Mouse (Mus musculus) c-Kit-negative CD71-positive TER-119-positive erythroid progenitor cells, embryonic 14.5 days (primary cell): Measurements from ENCODE around the gene Prkcd.
"Not testable (repeated sequence)": the region's sequence is repeated elsewhere in the genome, so short reads cannot be mapped to it uniquely, and the experiment has no call there.

Experiments used
- DNase-seq: peaks from one replicate; pipeline ENCODE4 v3.0.0-alpha.2; 2013; ENCODE audit warnings: low read depth, low spot score

The Prkcd gene

DNA sequence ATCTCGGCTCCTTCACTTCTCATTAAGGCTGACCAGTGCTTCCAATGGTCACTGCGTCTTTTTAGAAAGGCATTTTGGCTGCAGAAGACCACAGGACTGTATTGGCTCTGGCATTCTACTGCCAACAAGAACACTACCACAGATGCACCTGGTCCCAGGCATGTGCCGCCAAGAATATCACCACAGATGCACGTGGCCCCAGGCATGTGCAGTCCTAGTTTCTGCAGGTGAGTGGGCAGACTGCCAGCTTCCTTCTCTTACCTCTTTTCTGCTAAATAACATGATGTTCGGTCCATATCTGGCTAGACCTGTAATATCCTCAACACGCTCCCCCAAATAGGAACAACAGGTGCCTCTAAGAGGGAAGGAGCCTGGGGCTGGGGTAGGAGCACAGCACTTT, 17.8 kb downstream of the Prkcd start:
- DNase-seq = no peak

DNA sequence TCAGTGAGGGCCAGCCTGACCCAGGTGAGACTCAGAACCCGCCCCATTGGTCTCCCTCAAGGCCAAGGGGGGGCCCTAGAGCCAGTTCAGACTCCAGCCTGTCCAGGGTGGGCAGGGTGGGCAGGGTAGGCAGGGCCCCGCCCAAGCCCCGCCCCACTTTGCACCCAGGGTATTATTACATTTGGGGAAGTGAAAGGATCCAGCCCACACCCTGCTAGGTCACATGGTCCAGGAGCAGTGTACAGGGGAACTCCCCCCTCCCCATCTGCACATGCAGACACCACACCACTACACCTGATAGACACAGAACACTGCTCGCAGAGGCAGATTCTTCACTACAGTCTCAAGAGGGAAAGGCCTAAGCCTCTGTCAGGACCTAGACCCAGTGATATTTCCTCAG, 18.3 kb downstream of the Prkcd start:
- DNase-seq = no peak

DNA sequence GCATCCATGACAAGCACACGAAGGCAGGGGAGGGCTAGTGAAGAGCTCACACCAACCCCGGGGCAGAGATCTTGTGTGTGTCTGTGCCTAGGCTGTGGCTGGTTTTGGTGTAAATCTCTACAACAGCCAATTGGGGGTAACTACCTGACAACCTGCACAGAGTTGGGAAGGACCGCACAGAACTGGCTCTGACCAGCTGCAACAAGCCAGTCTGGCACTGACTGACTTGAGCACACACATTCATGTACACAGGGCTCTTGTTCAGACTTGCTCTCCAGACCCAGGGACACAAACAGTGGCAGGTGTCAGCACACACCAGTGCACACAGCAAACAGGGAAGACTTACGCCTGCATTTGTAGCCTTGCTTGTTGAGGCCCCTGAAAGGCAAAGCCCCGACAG, 19.2 kb downstream of the Prkcd start:
- DNase-seq = no peak

DNA sequence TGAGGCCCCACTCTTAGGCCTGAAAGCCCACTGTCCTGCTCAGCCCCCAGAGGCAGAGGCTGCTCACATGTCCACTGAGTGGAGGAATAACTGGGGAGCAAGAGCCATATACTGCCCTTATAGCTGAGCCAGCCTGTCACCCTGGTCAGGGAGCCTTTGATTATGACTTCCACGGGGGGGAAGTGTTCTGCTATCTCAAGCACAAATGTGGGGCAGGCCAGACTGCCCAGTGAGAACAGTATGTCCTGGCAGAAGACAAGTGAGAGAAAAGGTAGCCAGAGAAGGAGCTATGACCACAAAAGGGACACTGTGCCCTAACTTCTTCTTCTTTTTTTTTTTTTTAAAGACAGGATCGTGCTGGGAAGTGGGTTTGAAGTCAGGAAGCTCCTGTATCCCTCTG, 28.9 kb downstream of the Prkcd start:
- no peak for DNase-seq

DNA sequence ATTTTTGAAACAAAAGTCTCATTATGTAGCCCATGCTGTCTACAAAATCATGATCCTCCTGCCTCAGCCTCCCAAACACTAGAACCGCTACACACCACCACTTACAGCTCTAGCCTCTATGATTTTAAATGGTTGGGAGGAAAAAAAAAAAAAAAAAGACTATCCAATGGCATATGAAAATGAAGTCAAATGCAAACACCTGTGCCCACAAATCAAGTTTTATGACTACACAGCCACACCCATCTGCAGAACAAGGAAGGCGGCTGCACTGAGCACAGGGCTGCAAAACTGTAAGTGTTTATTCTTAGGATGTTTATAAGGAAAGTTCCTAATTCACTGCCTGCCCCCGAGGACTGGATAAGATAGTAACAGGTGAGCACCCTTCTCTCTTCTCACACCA, 29.6 kb downstream of the Prkcd start:
- no peak for DNase-seq

DNA sequence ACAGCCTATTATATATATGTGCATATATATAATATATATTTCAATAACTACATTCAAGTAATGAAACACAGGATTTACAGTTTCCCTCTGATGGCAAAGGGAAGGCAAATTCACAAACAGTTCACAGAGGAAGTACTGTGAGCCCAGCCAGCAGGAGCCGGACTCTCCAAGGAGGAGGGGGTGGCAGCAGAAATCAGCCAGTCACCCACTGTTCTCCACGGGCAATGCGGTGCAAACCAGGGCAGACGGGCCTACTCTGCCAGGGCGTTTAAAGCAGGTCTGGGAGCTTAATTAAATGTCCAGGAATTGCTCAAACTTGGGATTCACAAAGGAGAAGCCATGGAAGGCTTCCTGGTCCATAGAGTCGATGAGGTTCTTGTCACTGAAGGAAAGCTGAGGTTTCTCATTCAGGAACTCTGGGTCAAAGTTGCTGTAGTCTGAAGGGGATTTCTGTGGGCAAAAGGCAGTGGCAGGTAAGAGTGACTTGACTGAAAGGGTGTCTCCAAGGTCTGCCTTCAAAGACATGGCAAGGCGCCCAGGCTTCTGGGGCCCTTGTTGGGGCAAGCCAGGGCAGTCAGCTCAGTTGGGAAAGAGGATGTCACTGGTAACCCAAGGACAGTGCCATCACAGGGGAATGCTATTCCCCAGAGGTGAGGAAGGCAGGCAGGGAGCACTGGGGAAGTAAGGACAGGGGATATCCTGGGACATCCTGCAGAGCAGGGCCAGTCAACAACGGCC, 30.3 kb downstream of the Prkcd start:
- no peak for DNase-seq

DNA sequence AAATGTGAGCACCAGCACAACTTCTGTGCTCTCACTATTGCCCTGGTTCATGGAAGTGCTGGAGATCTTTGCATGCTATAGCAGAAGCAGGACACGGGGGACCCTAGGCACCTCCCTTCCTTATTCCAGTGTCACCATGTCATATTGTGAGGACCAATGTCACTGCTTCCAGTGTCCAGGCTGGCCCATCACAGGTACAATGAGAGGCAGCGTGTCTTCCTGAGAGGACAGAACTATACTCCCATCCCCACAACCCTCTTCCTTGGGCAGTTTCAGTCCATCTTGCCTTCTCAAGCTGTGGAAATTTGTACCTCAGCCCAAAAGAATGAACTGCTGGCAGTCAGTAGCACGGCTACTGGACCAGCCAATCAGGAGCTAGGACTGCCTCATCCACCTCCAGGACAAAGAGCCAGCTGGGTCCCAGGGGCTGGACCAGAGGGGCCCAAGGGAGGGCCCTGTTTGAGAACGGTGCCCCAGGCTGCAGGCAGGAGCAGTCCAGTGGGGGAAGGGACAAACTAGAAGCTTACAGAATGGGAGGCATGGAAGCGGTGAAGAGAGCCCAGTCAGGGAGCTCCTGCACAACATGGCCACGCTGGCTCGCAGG, 31.8 kb downstream of the Prkcd start:
- no peak for DNase-seq

DNA sequence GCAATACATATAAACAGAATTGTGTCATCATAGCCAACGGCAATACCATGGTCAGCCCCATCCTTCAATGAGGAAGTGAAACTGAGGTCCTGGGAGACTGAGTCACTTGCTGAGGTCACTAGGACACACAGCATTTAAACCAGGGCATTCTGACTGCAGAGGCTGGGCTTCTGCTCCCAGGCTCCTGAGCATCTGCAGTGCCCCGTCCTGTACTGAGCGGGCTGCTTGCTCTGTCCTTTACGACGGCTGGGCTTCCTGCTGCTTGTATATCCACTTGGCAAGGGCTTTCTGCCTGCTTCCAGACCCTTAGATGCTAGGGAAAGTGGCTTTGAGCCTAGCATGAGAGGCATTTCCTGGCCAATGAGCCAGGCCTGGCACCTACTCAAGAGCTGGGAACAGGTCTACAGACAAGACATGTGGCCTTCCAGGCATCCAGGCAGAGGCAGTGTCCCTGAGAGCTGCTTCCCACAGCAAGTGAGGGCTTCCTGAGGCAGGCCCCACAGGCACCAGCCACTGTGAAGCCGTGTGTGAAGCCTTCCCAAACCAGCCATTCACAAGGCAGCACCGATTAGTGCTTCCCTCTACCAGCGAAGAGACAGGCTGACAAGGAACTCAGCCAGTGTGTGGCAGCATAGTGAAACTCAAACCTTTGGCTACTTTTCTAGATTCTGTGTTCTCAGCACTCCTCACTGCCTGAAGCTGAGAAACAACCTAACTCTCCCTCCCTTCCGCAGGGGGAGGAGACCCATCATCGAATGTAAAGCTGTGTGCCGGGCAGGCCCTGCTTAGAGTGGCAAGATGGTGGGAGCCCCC, 32.5 kb downstream of the Prkcd start:
- DNase-seq = no peak

DNA sequence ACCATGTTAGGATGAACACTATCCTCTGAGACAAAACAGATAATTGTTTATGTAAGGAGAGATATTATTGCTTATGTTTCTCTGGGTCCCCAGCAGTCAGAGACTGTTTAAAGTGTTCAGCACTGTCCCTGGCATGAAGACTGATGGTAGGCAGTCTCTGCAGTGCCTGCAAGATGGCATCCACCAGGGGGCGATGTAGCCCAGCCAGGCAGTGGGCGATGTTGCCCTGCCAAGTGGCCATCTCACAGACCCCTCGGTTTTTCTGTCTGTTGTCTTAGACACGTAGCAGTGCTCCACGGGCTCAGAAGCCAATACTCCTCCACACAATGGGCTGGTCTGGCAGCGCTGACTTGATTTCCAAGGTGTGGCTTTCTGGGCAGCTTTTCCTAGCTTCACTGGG, 34.6 kb downstream of the Prkcd start:
- no peak for DNase-seq

DNA sequence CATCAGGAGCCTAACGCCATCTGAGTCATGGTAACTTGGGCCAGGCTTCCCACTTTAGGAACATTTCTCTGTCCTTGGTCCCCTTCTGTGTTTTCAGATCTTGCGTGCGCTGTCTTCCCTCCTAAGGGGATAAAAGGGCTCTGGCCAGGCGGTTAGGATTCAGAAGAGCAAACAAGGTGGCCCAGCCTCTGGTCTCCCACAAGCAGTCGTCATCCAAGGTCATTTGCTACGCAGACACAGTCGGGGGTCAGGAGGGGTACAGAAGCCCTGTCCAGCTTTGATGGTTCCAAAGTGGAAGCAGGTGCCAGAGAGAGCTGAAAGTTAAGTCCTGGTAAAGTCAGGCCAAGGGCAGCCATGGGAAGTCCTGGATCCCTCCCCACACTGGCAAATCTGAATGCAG, 35.1 kb downstream of the Prkcd start:
- no peak for DNase-seq

DNA sequence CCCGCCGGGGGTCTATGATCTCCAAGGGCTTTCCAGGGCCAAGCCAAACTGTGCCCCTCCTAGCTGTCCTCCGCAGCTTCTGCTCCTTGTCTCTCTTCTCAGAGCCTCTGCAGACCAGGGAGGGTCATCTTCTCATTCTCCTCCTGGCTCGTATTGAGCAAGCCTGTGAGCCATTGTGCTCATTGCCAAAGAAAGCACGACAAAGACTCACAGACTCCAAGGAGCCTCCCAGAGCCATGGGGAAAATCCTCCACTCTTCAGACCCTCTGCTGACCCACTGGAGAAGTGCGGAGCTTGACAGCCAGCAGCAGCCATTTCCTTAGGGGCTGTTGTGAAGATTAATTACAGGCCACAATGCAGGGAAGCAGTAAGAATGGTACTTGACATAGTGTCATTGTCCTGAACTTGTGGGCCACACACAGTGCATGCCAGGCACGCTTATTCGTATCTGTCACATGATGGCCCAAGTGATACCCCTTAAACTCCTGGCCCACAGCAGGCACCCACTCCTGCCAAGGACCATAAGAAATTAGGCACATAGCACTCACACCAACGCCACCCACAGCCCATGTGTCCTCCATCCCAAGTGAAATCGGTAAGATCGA, 35.9 kb downstream of the Prkcd start:
- DNase-seq = no peak

DNA sequence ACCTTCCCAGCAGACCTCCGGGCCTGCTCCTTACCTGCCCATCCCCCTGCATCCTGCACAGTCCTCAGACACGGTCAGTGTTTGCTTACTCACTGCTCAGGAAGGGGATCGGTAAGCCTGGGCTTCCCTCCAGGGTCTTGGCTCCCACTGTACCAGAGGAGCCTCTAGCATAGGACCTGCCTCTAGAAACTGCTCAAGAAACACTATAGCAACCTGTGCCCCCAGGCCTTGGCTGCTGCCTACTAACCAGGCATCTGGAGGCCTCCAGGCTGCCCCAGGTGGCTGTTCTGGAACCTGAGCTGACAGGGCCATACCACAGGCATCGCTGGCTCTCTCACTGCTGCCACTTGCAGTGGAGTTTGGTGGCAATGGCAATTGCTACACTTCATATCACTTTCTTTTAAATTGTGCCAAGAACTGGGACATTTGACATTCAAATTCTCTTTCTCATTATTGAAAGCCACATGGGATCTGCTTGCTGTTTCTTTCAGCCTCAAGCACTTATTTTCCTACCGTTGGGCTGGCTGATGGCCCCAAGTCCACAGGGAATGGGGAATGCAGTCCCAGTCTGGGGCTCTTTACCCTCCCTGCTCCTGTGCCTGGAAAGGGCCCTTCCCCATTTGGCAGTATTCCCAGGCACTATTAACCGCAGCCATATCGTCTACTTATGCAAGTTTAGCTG, 39.1 kb downstream of the Prkcd start:
- no peak for DNase-seq

DNA sequence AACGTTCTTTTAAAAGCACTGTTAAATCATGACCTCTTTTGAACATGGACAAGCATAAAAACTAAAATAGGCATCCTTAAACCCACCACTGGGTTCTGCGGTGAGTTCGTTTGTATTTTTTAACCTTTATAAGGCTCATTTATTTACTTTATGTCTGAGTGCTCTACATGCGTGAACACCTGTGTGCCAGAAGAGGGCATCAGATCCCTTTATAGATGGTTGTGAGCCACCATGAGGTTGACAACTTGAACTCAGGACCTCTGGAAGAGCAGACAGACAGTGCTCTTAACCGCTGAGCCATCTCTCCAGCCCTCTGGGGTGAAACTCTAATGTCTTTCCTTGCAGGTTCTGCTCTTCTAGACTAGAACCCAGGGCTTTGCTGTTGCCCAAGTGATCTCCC, 40.7 kb downstream of the Prkcd start:
- DNase-seq = no peak

DNA sequence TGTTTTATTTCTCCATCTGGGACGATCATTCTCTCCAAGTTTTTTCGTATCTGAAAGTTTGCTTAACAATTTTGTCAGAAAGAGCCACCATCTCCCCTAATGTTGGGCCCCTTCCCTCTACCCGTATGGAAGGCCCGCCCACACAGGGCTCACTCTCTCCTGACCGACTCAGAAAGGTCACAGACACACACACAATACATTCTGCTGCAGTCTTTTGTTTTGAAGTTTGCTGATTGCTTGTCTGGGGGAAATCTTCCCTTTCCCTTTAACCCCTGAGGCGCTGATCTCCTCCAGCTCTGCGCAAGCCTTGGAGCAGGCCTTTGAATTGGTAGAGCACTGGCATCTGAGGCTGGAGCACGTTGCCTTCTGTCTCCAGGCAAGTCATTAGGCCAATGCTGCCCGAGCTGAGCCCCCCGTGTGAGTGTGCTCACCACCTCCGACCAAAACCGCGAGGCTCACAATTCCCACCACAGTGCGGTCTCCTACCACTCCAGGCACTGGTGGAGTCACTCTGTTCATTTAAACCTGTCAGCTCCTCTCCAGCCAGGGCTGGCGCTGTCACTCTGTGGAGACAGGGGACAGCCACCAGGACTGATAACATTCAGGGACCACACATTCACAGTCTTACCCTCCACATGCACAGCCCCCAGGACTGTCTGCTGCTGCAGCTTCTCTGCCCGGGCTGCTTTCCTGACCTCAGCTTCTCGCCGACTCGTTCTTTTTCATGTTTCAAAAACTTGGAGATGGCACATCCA, 41.3 kb downstream of the Prkcd start:
- DNase-seq = no peak

DNA sequence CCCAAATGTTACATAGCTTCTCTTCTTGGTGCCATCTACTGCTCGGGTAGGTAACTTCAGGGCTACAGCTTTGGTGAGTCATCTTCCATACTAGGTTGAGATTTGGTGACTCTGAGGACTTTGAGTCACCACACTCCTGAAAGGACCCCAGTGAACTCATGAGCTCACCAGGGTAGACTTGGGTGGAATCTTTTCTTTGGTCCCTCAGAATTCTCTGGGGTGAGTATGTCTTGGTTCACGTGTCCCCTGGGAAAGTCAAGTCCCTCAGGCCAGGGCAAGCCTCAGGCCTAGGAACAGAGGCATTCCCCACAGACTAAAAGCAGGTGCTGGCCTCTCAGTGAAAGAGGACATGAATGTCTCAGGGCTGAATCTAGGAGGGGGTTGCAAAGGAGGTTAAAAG, 41.9 kb downstream of the Prkcd start:
- no peak for DNase-seq

DNA sequence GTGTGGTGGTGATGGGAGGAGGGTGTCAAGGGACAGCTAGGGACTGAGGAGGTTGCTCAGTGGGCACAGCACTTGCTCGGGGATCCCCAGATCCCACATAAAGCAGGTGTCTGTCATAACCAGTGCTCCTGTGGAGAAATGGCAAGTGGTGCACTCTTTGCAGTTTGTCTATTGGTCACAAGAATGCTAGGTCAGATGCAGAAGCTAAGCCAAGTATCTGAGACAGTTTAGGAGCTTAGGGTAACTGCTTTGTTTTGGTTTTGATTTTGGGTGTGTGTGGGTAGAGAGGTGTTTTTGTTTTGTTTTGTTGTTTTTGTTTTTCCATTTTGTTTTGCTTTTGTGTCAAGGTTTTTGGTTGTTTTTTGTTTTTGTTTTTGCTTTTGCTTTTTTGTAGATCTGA, 44.8 kb downstream of the Prkcd start:
- no peak for DNase-seq

DNA sequence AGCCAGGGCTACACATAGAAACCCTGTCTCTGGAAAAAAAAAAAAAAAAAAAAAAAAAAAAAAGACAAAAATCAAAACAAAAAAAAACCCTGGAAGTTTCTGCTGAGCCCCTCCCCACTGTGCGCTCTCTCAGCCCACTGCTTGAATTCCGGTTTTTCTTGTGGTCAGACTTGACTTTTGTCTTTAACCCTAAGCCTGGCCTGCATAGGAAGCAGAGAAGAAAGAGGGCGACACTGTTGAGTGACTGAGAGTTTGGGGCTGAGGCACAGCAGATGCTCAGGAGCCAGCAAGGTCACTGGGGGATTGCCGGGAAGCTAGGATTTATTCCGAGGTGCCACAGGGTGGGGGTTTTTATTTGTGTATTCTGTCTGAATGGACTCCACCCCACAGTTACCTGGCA, 46.1 kb downstream of the Prkcd start:
- DNase-seq = no peak

DNA sequence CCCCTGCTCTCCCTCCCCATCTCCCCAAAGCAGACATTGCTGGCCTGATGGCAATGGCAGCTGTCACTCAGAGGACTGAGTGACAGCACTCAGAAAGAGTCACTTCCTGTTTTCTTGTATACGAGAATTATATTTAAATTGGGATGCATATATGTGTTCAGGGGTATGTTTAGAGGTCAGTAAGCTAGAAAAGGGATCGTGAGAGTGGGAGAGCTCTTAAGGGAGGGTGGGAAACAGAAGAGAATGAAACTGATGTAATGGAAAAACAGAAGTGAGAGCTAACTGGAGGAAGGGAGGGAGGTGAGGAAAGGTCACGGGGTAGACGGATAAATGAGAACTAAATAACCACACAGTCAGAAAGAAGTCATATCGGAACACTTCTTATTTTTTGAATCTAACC, 46.8 kb downstream of the Prkcd start:
- DNase-seq = no peak

DNA sequence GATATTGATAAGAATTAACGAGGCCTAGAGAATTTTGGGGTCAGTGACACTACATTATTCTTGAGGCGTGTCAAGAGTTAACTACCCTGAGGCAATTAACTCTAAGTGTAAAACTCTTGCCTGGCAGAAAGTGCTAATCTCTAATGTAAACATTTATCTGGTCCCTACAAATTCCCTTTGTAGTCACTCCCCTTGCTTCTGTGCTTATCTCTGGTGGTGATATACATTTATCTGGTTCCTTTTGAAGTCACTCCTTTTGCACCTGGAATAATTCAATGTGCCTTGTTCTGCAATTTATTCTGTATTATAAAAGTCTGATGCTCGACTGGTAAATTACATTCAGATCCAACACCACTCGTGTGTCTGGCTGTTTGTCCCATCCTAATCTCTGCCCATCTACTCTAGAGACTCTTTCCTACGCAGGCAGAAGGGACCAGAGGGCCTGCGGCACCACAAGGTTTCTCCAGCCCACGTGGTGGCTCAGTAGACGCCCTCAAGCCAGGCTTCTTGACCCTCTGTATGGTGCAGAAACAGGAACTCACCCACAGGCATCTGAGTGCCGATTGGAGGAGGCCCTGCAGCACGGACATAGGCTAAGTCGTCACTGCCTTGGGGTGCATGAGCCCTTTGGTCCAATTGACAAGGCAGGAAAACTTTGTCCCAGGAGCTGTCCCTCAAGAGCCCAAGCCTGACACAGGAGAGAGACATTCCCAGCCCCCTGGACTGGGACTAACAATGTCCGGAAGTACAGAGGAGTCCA, 48.5 kb downstream of the Prkcd start:
- DNase-seq = not testable (repeated sequence)

DNA sequence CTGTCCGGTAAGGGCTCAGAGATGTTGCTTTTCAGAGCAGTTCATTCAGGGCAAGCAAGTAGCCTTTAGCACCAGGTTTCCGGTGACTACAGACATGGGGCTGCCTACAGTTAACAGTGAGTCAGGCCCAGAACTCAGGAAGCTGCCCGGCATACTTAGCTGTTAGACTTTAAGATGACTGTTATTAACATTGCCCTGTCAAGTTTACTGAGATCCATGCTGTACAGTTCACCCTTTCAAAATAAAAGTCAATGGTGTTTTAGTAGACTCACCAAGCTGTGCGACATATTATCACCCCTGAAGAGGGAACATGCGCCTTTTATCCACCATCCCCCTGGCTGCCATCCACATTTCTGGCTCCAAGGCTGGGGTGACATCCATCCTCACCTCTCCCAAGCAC, 49.8 kb downstream of the Prkcd start:
- DNase-seq = no peak
